Mouse (Mus musculus): ENCODE measurements around the gene Rapgef1.
"Not testable (repeated sequence)": the region's sequence is repeated elsewhere in the genome, so short reads cannot be mapped to it uniquely, and the experiment has no call there.

The Rapgef1 gene

GRCm38 (mm10) chr2:29739368-29739767, 119.8 kb downstream of the Rapgef1 start:
- DNase-seq (ENCODE audit: low spot score in 2 of 2) = peak; percentile 75 to 80

- DNase-seq (ENCODE audit: low spot score in 2 of 2) = no peak
Observed at GRCm38 (mm10) chr2:29741207-29741606, 121.7 kb downstream of the Rapgef1 start.

- no peak for DNase-seq (ENCODE audit: low spot score in 2 of 2)
Observed at GRCm38 (mm10) chr2:29744256-29744655, 124.7 kb downstream of the Rapgef1 start.

GRCm38 (mm10) chr2:29747188-29747782, 127.8 kb downstream of the Rapgef1 start:
- no peak for DNase-seq (ENCODE audit: low spot score in 2 of 2)

GRCm38 (mm10) chr2:29747852-29748251, 128.3 kb downstream of the Rapgef1 start:
- DNase-seq (ENCODE audit: low spot score in 2 of 2) = no peak

- no peak for DNase-seq (ENCODE audit: low spot score in 2 of 2)
Observed at GRCm38 (mm10) chr2:29748499-29748898, 129.0 kb downstream of the Rapgef1 start.

- DNase-seq (ENCODE audit: low spot score in 2 of 2) = no peak
Observed at GRCm38 (mm10) chr2:29751497-29751896, 132.0 kb downstream of the Rapgef1 start, which contains the start of gene Gm13420. TSS of gene Gm13420 (minus strand) at chr2:29751685.

- DNase-seq (ENCODE audit: low spot score in 2 of 2) = no peak
Observed at GRCm38 (mm10) chr2:29752397-29752796, 132.9 kb downstream of the Rapgef1 start.

GRCm38 (mm10) chr2:29755693-29756092, 136.2 kb downstream of the Rapgef1 start:
- no peak for DNase-seq (ENCODE audit: low spot score in 2 of 2)

- DNase-seq (ENCODE audit: low spot score in 2 of 2) = peak; percentile 26 to 44
Observed at GRCm38 (mm10) chr2:29764831-29765230, 145.3 kb downstream of the Rapgef1 start.

GRCm38 (mm10) chr2:29767976-29768709, 148.6 kb downstream of the Rapgef1 start:
- no peak for DNase-seq (ENCODE audit: low spot score in 2 of 2)

GRCm38 (mm10) chr2:29768901-29769300, 149.4 kb downstream of the Rapgef1 start:
- no peak for DNase-seq (ENCODE audit: low spot score in 2 of 2)

- no peak for DNase-seq (ENCODE audit: low spot score in 2 of 2)
Observed at GRCm38 (mm10) chr2:29770162-29770561, 150.6 kb downstream of the Rapgef1 start.

GRCm38 (mm10) chr2:29771611-29772461, 152.3 kb downstream of the Rapgef1 start:
- no peak for DNase-seq (ENCODE audit: low spot score in 2 of 2)

GRCm38 (mm10) chr2:29773323-29773722, 153.8 kb downstream of the Rapgef1 start:
- DNase-seq (ENCODE audit: low spot score in 2 of 2) = no peak

GRCm38 (mm10) chr2:29781256-29781655, 161.7 kb downstream of the Rapgef1 start:
- not testable (repeated sequence) for DNase-seq (ENCODE audit: low spot score in 2 of 2)

GRCm38 (mm10) chr2:29784290-29784689, 164.8 kb downstream of the Rapgef1 start:
- DNase-seq (ENCODE audit: low spot score in 2 of 2) = no peak

GRCm38 (mm10) chr2:29787104-29787917, 167.8 kb downstream of the Rapgef1 start, which contains the start of gene Coq4:
TSS of gene Coq4 (plus strand) at chr2:29787493.
- DNase-seq (ENCODE audit: low spot score in 2 of 2) = peak; percentile 87 to 91

- peak; percentile 82 to 87 for DNase-seq (ENCODE audit: low spot score in 2 of 2)
Observed at GRCm38 (mm10) chr2:29787937-29788681, 168.6 kb downstream of the Rapgef1 start, which contains the start of gene Trub2. TSS of gene Trub2 (minus strand) at chr2:29788502.

All from spleen, postnatal 36 days (tissue).